Mouse (Mus musculus): ENCODE data around the gene Gadl1.

GRCm38 (mm10) chr9:116091101-116091841 lies 182.0 kb downstream of the Gadl1 start:
- TF ChIP-seq POLR2A (IDR thresholded peaks at IDR 0.05; ENCODE audit: insufficient read depth, low read depth, low read length) (no peak), CTCF (IDR thresholded peaks at IDR 0.05; ENCODE audit: insufficient read depth, low read depth, low read length) (no peak)
